20 mouse cellular contexts compared by ENCODE assay signal in the genomic region with DNA sequence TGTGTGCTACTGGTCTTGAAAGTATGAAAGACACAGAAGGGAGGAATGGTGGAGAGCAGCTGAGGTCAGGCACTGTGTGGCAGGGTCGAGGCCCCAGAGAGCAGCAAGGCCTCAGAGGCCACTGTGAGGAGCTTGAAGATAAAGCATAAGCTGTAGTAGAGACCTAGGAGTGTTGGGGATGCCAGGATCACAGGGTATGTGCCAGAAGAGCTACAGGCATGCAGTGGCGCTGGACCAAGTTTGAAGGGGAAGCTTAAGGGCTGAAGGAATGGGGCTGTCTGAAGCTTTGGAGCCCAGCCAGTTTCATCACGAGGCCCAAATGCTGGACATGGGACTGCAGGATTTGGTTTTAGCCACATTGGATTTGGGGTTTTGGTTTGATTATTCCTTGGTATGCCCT. TPM values are rescaled to one million over a fixed set of nuclear protein-coding genes. Genes with fewer than 3 reads are reported as not detected.
"Had no signal": no experiment of that assay in that cellular context is flagged by ENCODE, and none has a peak within 500 bp of the region (broad histone marks: within the 10 kb centered on the region; RNA-seq: fewer than 3 reads in every experiment).

No protein-coding gene starts in this region.

RNA-seq across cellular contexts. Expression of a gene that starts 44.5 kb away (rescaled TPM):
- total RNA-seq: megakaryocyte progenitor cell, adult 5-6 weeks; midbrain, postnatal 0 days; monocyte, adult 5-6 weeks; neutrophil, adult 5-6 weeks had no signal
- polyA plus RNA-seq: liver, embryonic 12.5 days; liver, embryonic 14.5 days; liver, embryonic 16.5 days; lung, embryonic 14.5 days; lung, embryonic 16.5 days; macrophage; midbrain, embryonic 11.5 days; midbrain, embryonic 13.5 days; midbrain, embryonic 15.5 days; midbrain, postnatal 0 days; neural tube, embryonic 12.5 days; neural tube, embryonic 14.5 days; spleen, adult 2 months; stomach, embryonic 15.5 days; stomach, postnatal 0 days; thymus, adult 2 months; urinary bladder, adult 2 months had no signal
